Mouse (Mus musculus): ENCODE data around the gene Fsip1.
"Not testable (repeated sequence)": the region's sequence is repeated elsewhere in the genome, so short reads cannot be mapped to it uniquely, and the experiment has no call there.

The Fsip1 gene

GRCm38 (mm10) chr2:118256621-118257053, at the start of gene Fsip1:
Gene Fsip1, minus strand, starts transcription at chr2:118256966.
- in situ Hi-C loops (cut with MboI, MseI), result no loop called here

DNA sequence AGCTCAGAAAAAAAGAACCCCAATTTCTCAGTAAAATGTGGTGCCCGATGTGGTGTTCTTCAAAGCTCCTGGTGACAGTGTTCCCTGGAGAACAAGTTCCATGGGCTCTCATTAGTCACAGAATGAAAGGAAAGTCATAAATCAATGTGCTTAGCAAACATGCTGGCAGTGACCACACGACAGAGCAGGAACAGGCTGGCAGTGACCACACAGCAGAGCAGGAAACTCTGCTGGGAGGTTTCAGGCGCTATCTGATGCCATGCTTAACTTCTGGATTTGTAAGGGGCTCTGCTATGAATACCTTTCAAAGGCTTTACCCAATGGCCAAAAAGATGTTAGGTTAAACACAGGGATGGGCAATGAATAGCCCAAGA, 49.7 kb upstream of the Fsip1 start:
- in situ Hi-C loops (cut with MboI, MseI), result no loop called here

- in situ Hi-C loops (cut with MboI, MseI), result no loop called here
Measured at GRCm38 (mm10) chr2:118305827-118306521, 49.2 kb upstream of the Fsip1 start.

DNA sequence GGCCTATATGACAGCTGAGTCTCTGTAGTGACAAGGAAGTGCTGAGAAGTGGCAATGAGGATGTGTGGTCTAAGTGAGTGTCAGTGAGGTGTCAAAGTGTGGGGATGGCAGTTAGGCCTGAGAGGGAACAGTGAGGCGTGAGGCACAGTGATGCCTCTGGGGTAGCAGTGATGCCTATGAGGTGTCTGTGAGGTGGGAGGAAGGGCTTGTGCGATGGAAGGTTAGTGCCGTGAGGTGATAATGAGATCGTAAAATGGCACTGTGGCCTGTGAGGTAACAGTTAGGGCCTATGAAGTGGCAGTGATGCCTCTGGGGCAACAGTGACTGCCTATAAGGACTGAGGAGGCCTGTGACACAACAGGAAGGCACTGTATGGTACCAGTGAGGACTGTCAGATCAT, 46.7 kb upstream of the Fsip1 start:
- in situ Hi-C loops (cut with MboI, MseI), result no loop called here

GRCm38 (mm10) chr2:118301656-118302055, 44.9 kb upstream of the Fsip1 start:
- in situ Hi-C loops (cut with MboI, MseI), result no loop called here

- in situ Hi-C loops (cut with MboI, MseI), result no loop called here
Measured at GRCm38 (mm10) chr2:118301041-118301545, 44.3 kb upstream of the Fsip1 start.

DNA sequence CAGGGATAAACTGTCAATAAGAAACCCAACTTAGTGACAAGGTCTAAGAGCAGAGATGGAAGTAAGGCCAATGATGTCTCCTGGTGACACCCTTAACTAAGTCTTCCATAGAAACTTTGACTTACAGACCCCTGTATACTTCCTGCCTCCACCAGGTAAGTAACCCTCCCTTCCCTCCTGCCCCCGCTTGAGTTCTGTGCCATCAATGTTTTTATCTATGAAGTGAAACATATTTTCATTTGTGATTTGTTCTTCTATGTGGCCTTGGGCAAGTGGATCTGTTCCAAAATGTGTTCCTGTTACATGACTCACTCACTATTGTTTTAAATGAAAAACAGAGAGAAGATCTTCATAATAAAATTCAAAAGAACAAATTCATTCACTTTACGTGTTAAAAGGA, 43.2 kb upstream of the Fsip1 start:
- in situ Hi-C loops (cut with MboI, MseI), result no loop called here

DNA sequence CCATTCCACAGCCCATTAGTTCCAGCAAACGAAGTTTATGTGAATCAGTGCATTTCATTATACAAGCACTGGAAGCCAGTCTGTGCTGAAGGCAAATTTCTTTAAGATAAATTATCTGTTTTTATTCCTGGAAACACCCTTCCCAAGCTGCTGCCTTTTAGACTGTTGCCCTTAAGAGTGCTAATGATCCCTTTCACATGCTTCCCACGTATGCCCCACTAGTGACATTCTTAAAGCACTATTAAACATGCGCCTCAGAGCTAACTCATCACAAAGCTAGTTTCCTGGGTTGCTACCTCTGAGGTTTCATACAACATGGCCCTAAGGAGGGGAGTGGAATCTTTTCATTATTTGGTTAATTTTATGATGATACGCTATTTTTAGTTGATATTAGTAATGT, 41.8 kb upstream of the Fsip1 start:
- in situ Hi-C loops (cut with MboI, MseI), result no loop called here

DNA sequence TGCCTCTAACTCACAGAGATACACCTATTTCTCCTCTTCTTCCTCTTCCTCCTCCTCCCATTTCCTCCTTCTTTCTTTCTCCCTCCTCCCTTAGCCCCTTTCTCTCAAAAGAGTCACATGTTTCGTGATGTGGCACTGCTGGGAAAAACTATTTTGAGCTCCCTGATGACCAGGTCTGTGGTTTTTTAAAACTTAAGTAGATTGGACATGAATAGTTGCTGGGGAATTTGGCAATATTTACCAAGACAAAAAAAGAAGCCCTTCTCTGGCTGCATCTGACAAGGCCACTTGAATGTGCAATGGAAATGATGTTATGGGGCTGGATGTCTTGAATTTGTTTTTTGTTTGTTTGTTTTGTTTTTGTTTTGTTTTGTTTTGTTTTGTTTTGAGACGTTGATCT, 41.2 kb upstream of the Fsip1 start:
- in situ Hi-C loops (cut with MboI, MseI), result no loop called here

DNA sequence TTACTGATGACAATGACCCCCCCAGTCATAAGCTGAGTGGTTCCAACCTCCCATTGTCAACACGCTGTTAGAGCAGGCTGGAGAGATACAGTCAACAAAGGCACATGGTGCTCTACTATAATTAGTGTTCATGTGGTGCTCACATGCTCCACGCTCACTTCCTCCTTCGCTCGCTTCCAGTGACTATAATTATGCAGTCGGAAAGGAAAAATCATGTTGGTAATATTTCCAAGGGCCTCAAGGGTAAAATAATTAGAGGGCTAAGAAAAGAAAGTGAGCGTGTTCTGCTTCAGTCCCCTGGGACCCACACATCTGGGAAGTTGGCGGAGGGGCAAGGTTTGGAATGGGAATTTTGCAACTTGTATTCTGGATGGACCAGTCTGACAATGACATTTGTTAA, 38.7 kb upstream of the Fsip1 start:
- in situ Hi-C loops (cut with MboI, MseI), result no loop called here

- in situ Hi-C loops (cut with MboI, MseI), result no loop called here
Measured at GRCm38 (mm10) chr2:118293583-118293982, 36.8 kb upstream of the Fsip1 start.

- in situ Hi-C loops (cut with MboI, MseI), result not testable (repeated sequence)
Measured at GRCm38 (mm10) chr2:118289066-118289460, 32.3 kb upstream of the Fsip1 start.

DNA sequence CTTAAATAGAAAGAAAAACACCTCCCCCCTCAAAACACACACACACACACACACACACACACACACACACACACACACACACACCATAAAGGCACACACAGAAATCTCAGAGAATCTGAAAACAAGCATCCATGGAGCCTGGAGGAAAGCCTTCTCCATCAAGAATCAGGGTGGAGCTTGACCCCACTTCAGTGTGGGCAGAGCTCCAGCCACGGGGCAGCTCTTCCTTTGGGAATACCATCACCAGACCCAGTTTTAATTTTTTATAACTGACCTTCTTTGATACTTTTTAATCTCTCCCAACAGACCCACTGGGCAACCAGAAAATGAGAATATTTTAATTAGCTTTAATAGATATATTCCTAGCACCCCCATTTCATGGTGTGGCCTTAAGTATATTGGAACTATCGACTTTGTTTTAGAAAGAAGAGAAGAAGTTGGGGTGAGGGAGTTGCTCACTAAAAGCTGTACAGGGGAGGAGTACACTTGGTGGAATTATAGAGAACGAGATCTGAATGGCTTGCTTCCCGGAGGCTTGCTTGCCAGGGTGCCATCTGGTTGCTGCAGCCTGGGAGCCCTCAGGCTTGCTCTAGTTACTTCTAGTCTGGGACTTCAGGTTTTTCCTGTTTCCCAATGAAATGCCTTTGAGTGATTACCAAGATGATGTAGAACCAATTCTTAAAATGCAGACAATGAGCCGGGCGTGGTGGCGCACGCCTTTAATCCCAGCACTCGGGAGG, 31.7 kb upstream of the Fsip1 start:
- in situ Hi-C loops (cut with MboI, MseI), result no loop called here

GRCm38 (mm10) chr2:118287678-118288077, 30.9 kb upstream of the Fsip1 start:
- in situ Hi-C loops (cut with MboI, MseI), result no loop called here

- in situ Hi-C loops (cut with MboI, MseI), result no loop called here
Measured at GRCm38 (mm10) chr2:118282467-118282866, 25.7 kb upstream of the Fsip1 start.

DNA sequence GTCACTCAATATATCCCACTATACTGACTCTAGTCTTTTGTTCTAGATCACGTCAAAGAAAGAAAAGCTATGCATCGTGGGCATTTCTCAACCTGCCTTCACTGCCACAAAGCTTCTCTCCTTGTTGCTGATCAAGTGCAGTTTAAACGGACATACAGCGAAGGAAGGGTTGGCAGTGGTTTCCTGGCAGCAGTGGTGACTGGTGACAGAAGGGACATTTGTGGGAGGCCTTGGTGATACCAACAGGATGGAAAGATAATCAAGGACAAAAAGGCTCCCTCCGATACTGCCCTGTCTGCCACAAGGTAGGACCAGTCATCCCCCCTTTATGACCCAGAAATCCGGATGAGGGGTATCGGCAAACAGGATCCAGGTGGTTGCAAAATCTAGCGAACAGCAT, 21.5 kb upstream of the Fsip1 start:
- in situ Hi-C loops (cut with MboI, MseI), result no loop called here

GRCm38 (mm10) chr2:118271606-118272005, 14.8 kb upstream of the Fsip1 start:
- in situ Hi-C loops (cut with MboI, MseI), result no loop called here

DNA sequence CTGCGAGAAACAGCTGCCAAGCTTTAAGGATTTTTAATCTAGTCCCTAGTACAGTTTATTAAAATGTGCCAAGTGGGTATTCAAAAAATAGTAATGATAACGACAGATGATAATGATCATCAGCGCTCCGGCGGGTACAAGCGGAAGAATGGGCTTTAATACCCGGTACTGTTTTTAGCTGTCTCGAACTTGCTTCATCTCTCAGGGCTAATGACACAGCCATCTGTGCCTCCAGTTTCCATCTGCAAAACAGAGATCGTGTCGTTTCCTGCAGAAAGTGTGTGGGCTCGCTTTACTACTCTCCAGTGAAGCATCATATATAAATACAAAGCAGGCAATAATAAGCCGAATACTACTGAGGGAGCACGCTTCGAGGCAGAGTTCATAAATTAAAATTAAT, 13.4 kb upstream of the Fsip1 start:
- in situ Hi-C loops (cut with MboI, MseI), result no loop called here

GRCm38 (mm10) chr2:118263914-118264201, 7.1 kb upstream of the Fsip1 start:
- in situ Hi-C loops (cut with MboI, MseI), result no loop called here

DNA sequence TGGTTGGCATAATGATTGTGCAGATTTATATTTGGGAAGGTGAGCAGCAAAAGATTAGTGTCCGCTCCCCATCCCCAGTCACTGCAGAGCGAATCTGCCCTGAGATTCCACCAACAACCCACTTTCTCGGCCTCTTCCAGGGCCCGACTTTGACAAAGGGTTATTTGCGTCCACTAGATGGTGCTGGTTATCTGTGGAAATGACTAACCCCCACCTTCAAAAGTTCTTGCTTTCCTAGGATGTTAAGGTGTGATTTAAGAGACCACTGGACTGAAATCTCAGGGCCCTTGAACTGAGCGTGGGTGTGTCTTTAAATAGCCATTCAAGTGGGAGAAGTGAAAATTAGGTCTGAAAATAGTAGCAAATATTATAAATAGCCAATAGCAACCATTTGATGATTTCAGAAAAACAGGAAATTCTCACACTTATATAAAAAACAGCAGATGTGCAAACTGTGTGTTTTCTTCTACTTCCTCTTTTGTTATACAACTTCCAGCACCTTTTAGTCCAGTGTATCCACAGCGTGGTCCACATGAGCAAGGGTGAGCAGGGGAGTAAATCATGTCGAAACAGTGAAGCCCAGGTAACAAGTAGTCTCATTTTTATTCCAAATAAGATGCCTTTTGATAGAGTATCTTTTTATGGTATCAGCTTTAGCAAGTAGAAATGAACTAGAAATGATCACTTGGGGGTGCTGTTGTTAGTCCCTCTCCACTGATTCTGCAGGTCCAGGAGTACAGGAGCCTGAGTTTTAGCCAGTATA, 6.6 kb upstream of the Fsip1 start:
- in situ Hi-C loops (cut with MboI, MseI), result no loop called here

GRCm38 (mm10) chr2:118262673-118263072, 5.9 kb upstream of the Fsip1 start:
- in situ Hi-C loops (cut with MboI, MseI), result no loop called here

DNA sequence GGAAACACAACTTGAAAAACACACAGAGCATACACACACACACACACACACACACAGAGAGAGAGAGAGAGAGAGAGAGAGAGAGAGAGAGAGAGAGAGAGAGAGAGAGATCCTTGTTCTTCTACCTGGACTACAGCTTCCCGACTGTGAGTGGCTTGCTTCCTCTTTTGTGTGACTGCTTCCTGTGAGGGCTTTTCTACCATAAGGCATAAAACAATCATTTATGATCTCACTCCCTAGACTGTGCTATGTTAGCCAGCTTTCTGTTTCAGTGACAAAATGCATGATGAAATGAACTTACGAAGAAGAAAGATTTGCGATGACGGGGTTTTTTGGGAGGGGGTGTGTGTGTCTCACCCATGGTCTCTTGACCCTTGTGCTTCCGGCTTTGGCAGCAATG, 3.0 kb upstream of the Fsip1 start:
- in situ Hi-C loops (cut with MboI, MseI), result no loop called here

DNA sequence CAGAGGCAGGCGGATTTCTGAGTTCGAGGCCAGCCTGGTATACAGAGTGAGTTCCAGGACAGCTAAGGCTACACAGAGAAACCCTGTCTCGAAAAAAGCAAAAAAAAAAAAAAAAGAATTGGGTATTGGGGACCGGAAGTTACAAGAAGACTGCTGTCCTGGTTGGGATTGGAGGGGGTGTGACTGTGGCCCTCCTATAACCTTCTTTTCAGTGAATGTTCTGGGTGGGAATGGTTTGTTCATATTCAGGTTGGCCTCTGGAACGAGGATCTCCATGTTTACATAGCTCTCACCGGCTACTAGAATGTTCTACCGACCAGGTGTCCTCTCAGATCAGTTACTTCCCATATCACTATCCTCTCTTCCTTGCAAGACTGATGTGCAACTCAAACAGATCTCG, 328 bp upstream of the Fsip1 start:
- in situ Hi-C loops (cut with MboI, MseI), result no loop called here

All from T-helper 2 cell (primary cell).